Mouse (Mus musculus) layer of hippocampus, adult 18-20 months (tissue): Measurements from ENCODE around the gene Nkd1. TPM values are rescaled to one million over a fixed set of nuclear protein-coding genes. Genes with fewer than 3 reads are reported as not detected.

Source experiments
- DNase-seq, 2 experiments: peaks; one replicate each; pipeline ENCODE4 v3.0.0; 2022; ENCODE audit warnings: low spot score in 2 of 2
- total RNA-seq, 2 experiments: library from RNA; stranded (reverse); gene quantifications; 2 replicates each; pipeline ENCODE4 v1.2.3; 2021

Nkd1 gene
- total RNA-seq, 2 experiments from 2014 or later, result 8.2 to 9.0 TPM

DNA sequence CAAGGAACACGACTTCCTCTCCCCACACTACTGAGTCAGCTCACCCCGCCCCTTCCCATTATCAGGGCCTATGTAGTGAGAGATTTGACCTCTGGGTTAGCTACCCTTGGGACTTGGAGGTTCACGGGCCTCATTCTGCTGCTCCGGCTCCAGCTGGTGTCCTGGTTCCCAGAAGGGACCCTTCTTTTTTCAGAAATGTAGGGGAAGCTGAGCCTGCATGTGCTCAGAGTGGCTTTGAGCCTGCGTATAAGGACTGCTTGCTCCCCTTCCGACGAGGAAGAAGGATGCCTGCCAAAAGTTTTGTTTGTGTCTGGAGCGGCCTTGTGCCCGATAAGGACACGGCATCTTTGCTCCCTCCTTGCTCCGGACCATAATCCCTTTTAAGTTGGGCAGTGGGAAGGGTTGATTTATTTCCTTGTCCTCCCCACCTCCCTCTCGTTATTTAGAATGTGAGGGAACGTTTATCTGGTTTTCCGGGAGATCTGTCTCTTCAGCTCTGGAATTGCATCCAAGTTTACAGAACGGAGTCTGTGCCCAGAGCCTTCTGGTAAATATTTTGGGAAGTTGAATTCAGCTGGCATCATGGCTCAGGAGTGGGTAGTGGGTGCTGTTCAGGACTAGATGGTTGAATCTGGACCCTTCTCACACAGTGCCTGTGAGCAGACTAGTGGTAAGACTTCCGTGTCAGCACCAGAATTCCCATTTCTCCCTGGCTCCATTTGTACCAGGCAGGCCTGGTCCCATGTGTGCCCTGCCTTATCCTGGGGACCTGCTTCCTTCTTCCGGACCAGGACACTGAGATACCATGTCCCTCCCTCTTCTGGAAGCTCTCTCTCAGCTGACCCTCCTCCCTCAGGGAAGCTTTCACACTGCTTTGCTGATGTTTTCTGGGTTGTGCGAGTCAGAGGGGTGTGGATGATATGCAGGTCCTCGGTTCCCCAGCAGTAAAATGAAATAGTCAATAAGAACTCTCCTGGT is 17.1 kb downstream of the Nkd1 start:
- DNase-seq, result peak; percentile 13 to 31

DNA sequence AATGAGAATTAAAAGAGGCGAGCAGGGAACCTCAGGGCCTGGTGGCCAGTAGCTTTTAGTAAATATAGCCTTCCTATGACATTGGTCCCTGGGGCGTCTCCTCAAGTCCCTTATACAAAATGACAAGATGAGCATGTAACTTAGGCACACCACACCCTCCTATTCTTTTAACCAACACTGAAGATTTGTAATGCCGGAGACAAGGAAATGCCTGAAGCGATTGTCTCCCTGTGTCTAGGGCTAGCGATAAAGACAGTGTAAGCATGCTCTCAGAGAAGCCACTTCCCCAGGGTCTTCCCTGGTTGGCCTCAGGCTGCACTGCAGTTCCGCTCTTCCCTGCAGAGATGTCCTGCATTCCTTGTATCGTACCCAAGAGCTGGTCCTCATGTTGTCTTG is 17.8 kb downstream of the Nkd1 start:
- DNase-seq, result no peak

DNA sequence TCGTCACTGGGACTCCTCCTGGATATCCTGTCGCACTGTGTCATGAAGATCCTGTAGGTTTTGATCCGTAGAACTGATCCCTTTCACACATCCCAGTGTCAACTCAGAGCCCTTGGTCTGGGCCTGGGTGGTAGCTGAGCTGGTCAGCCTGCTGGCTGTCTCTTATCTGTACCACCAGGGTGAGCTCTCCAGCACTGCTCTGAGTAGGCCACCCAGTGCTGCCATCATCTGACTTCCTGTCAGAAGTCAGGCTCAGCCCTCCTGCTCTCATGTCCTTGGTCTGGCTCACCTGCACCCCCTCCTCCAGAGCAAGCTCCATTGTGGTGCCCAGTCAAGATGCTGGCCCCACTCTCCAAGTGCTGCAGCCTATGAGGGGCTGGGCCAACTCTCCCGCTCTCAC is 18.8 kb downstream of the Nkd1 start:
- DNase-seq, result no peak

GRCm38 (mm10) chr8:88542596-88543213 is 21.6 kb downstream of the Nkd1 start:
- no peak for DNase-seq

DNA sequence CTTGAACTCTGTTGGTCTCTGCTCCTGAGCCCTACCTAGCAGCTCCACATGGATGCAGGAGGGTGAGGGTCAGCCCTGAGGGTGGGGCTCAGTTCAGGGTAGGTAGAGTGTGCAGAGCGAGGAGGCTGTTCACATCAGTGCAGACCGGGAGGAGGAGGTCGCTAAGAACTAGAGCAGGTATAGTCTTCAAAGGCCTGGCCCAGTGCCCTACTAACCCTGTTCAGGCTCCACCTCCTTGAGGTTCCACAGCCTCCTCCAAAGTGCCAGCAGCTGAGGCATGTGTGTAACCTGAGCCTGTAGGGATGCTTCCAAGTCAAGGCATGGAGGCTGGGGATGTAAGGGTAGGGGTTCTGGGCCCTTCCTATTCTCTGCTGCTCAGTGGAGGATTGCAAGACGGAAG is 23.5 kb downstream of the Nkd1 start:
- no peak for DNase-seq

- no peak for DNase-seq
These were observed 24.3 kb downstream of the Nkd1 start for GRCm38 (mm10) chr8:88545441-88545840.

GRCm38 (mm10) chr8:88546032-88546732 is 25.0 kb downstream of the Nkd1 start:
- DNase-seq, result no peak

- no peak for DNase-seq
These were observed 34.5 kb downstream of the Nkd1 start for GRCm38 (mm10) chr8:88555669-88556068.

DNA sequence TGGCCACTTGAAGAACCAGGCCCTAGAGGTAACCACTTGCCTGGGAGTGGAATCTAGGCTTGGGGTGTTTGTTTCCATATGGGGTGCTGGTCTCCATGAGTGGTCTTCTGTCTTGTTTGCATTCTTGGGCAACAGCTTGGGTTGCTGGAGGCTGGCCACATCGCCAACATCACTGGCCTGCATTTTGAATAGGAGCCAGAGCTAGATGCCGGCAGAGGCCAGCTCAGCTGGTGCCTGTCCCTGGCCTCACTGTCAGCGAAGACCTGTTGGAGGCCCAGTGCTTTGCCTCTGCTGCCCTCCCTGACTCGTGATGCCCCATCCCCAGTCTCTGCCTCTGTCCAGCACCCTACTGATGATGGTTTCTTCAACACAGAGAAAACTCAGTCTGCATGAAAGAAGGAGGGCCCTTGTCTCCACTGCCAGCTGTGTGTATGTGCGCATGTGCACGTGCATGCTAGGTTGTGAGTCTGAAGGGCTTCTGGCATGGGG is 38.9 kb downstream of the Nkd1 start:
- DNase-seq, result no peak

GRCm38 (mm10) chr8:88561402-88561801 is 40.2 kb downstream of the Nkd1 start:
- no peak for DNase-seq

- DNase-seq, result no peak
These were observed 43.2 kb downstream of the Nkd1 start for GRCm38 (mm10) chr8:88564256-88564903.

- no peak for DNase-seq
These were observed 45.0 kb downstream of the Nkd1 start for GRCm38 (mm10) chr8:88566119-88566518.

DNA sequence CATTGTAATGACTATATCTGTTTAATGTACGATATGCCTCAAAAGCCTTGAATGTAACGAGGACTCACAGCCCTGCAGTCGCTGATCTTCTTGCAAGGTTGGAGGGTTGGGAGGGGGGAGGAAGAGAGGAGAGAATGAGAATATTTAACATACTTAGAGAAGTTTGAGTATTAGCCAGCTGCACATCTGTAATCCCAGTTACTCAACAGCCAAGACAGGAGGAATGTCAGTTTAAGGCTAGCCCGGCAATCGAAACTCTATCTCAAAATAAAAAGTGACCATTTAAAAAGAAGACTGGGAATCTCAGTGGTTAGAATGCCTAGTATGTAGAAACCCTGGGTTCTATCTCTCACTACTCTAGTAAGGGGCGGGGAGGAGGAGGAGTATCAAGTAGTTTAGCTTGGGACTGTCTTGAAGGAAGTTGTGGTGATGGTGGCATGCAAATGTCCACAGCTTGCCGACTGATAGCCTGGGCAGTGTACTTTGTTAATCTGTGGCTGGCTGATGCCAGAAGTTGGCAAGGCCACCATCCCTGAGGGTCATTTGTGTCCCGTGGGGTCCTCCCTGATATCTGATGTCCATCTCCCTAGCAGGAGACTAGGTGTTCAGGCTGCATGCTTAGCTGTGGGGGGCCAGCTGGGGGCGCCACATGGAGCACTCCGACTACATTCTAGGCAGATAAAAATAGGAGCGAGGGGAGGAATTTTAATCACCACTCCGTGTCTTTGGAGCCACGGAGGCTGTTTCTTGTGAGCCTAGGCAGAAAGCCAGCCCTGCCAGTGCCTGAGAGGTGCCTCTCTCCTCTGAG is 46.4 kb downstream of the Nkd1 start:
- DNase-seq, result peak; percentile 13 to 55

DNA sequence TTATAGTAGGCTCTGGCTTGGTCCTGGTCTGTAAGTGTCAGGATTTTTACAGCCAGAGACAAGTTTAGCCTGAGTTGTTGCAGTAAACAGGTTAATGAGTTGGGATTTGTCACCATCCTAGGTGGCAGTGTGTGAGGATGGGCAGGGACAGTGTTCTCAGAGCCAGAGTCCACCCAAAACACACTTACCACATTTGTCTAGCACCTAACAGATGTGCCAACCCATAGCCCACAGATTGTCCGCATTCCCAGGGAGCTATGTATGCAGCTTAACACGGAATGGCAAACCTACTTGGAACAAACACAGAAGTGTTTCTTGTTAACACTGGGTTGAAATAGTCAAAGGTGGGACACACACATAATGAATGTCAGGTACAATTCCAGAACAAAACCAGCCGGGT is 47.1 kb downstream of the Nkd1 start:
- DNase-seq, result no peak

DNA sequence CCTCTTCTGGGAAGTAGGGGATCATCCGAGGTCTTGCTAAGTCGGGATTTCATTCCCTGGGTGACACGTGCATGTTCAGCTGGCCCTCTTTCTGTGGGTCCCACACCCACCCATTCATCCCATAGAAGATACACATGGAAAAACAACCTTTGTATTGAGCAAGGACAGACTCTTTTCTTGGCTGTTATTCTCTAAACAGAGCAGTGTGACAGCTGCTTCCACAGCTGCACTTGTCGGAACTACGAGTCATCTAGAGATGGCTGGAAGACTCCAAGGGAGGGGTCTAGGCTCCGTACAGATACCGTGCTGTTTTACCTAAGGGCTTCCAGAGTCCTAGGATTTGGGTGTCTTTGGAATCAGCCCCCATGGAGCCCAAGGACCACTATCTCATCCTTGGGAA is 48.2 kb downstream of the Nkd1 start:
- DNase-seq, result no peak

- DNase-seq, result no peak
These were observed 49.3 kb downstream of the Nkd1 start for GRCm38 (mm10) chr8:88570293-88570998.

- no peak for DNase-seq
These were observed 50.5 kb downstream of the Nkd1 start for GRCm38 (mm10) chr8:88571434-88572184.

DNA sequence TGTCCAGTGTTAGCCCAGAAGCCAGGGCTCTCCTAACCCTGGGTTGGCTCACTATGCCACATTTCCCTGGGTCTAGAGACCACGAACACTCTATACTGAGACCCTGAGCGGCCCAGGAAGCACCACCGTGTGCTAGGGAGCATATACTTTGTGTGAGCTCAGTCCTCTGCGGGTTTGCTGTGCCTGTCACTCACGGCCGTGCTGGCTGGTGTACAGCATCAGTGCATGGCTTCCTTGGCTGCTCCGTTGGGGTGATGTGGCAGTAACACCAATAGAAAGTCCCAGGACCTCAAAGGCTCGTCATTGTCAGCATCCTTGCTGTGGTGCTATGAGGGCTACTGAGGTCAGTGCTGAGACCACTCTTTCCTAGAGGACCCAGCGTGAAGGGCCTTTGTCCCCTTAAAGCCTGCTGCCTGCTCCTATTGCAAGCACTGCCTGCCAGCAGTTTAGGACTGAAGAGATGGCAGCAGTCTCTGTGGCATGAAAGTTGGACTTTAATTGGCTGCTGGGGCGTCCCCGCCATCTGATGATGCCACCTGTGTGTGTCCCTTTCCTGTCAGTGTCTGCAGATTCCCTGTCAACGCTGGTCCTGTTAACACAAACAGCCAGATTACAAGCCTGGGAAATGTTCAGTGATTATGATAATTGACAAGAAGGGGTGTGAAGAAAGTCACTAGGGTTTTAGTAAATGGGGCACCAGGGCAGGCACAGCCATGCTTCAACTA is 51.2 kb downstream of the Nkd1 start:
- peak in 1 of 2 experiments; percentile 41 for DNase-seq
